Mouse (Mus musculus): ENCODE data around the gene Zfp319. TPM values are rescaled to one million over a fixed set of nuclear protein-coding genes. Genes with fewer than 3 reads are reported as not detected.
"Not testable (repeated sequence)": the region's sequence is repeated elsewhere in the genome, so short reads cannot be mapped to it uniquely, and the experiment has no call there.

Gene Zfp319
- 4.4 TPM in 2 replicates for total RNA-seq (2017)

GRCm38 (mm10) chr8:95331720-95332436 lies at the start of gene Zfp319, which contains the start of gene Usb1:
Gene Zfp319 (minus strand): TSS chr8:95331950.
Gene Usb1 (plus strand): TSS chr8:95332284.
- ATAC-seq (replicated peaks in 1 of 2; ENCODE audit: insufficient read depth in 1 of 2, low FRiP score in 2 of 2, low TSS enrichment in 1 of 2, low read depth in 1 of 2, poor library complexity in 2 of 2, severe bottlenecking in 2 of 2): peak; percentile 87 to 90

GRCm38 (mm10) chr8:95380953-95381352 lies 49.2 kb upstream of the Zfp319 start:
- ATAC-seq (replicated peaks in 1 of 2; ENCODE audit: insufficient read depth in 1 of 2, low FRiP score in 2 of 2, low TSS enrichment in 1 of 2, low read depth in 1 of 2, poor library complexity in 2 of 2, severe bottlenecking in 2 of 2): no peak

- not testable (repeated sequence) for ATAC-seq (replicated peaks in 1 of 2; ENCODE audit: insufficient read depth in 1 of 2, low FRiP score in 2 of 2, low TSS enrichment in 1 of 2, low read depth in 1 of 2, poor library complexity in 2 of 2, severe bottlenecking in 2 of 2)
Measured at GRCm38 (mm10) chr8:95378928-95379327, 47.2 kb upstream of the Zfp319 start.

- no peak for ATAC-seq (replicated peaks in 1 of 2; ENCODE audit: insufficient read depth in 1 of 2, low FRiP score in 2 of 2, low TSS enrichment in 1 of 2, low read depth in 1 of 2, poor library complexity in 2 of 2, severe bottlenecking in 2 of 2)
Measured at GRCm38 (mm10) chr8:95377863-95378291, 46.1 kb upstream of the Zfp319 start.

- no peak for ATAC-seq (replicated peaks in 1 of 2; ENCODE audit: insufficient read depth in 1 of 2, low FRiP score in 2 of 2, low TSS enrichment in 1 of 2, low read depth in 1 of 2, poor library complexity in 2 of 2, severe bottlenecking in 2 of 2)
Measured at GRCm38 (mm10) chr8:95377101-95377500, 45.4 kb upstream of the Zfp319 start.

GRCm38 (mm10) chr8:95376309-95376999 lies 44.7 kb upstream of the Zfp319 start:
- no peak for ATAC-seq (replicated peaks in 1 of 2; ENCODE audit: insufficient read depth in 1 of 2, low FRiP score in 2 of 2, low TSS enrichment in 1 of 2, low read depth in 1 of 2, poor library complexity in 2 of 2, severe bottlenecking in 2 of 2)

DNA sequence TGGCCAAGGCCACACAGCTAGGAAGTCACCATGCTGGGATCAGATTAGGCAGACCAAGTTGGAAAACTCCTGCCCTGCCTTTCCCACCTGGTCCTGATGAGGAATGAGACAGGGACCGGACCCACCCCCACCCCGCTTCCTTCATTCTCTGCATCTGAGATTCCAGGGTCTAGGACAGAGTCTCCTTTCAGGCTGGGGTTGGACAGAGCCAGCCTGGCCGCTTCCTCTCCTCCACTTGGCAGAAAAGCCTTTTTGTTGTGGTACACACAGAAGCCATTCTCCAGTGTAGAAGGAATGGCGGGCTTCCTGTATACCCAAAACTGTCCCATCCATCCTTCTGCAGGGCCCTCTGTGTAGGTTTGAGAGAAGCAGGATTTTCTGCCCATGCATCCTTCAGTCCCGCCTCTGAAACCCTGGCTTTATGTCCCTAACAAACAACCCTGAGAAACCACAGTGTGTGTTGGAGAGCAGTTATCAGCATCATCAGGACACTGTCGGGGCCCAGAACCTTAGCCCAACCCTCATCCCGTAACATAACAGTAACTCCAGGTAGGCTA lies 43.7 kb upstream of the Zfp319 start:
- no peak for ATAC-seq (replicated peaks in 1 of 2; ENCODE audit: insufficient read depth in 1 of 2, low FRiP score in 2 of 2, low TSS enrichment in 1 of 2, low read depth in 1 of 2, poor library complexity in 2 of 2, severe bottlenecking in 2 of 2)

- ATAC-seq (replicated peaks in 1 of 2; ENCODE audit: insufficient read depth in 1 of 2, low FRiP score in 2 of 2, low TSS enrichment in 1 of 2, low read depth in 1 of 2, poor library complexity in 2 of 2, severe bottlenecking in 2 of 2): no peak
Measured at GRCm38 (mm10) chr8:95374429-95374828, 42.7 kb upstream of the Zfp319 start.

- ATAC-seq (replicated peaks in 1 of 2; ENCODE audit: insufficient read depth in 1 of 2, low FRiP score in 2 of 2, low TSS enrichment in 1 of 2, low read depth in 1 of 2, poor library complexity in 2 of 2, severe bottlenecking in 2 of 2): no peak
Measured at GRCm38 (mm10) chr8:95373389-95374002, 41.7 kb upstream of the Zfp319 start.

- peak; percentile 78 to 95 for ATAC-seq (replicated peaks in 1 of 2; ENCODE audit: insufficient read depth in 1 of 2, low FRiP score in 2 of 2, low TSS enrichment in 1 of 2, low read depth in 1 of 2, poor library complexity in 2 of 2, severe bottlenecking in 2 of 2)
Measured at GRCm38 (mm10) chr8:95369581-95370326, 38.0 kb upstream of the Zfp319 start.

DNA sequence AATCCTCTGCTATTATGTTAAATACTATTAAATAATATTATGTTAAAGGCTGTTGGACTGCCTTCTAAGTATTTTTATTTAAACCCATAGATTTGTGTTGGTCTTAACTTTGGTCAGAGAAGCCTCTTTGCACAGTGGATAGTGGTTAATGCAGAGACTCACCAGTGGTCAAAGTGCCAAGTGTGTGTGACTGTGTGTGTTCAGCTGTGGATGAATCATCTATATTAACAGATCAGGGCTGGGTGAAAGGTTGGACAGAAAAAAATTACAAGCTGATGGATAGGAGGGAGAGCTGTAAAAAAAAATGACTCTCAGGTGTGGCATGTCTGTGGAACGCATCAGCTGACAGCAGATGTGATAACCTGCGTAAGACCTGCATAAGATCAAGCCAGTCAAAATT lies 32.1 kb upstream of the Zfp319 start:
- no peak for ATAC-seq (replicated peaks in 1 of 2; ENCODE audit: insufficient read depth in 1 of 2, low FRiP score in 2 of 2, low TSS enrichment in 1 of 2, low read depth in 1 of 2, poor library complexity in 2 of 2, severe bottlenecking in 2 of 2)

GRCm38 (mm10) chr8:95362272-95362671 lies 30.5 kb upstream of the Zfp319 start:
- ATAC-seq (replicated peaks in 1 of 2; ENCODE audit: insufficient read depth in 1 of 2, low FRiP score in 2 of 2, low TSS enrichment in 1 of 2, low read depth in 1 of 2, poor library complexity in 2 of 2, severe bottlenecking in 2 of 2): no peak

- no peak for ATAC-seq (replicated peaks in 1 of 2; ENCODE audit: insufficient read depth in 1 of 2, low FRiP score in 2 of 2, low TSS enrichment in 1 of 2, low read depth in 1 of 2, poor library complexity in 2 of 2, severe bottlenecking in 2 of 2)
Measured at GRCm38 (mm10) chr8:95361016-95361341, 29.2 kb upstream of the Zfp319 start.

GRCm38 (mm10) chr8:95360181-95361015 lies 28.6 kb upstream of the Zfp319 start:
- no peak for ATAC-seq (replicated peaks in 1 of 2; ENCODE audit: insufficient read depth in 1 of 2, low FRiP score in 2 of 2, low TSS enrichment in 1 of 2, low read depth in 1 of 2, poor library complexity in 2 of 2, severe bottlenecking in 2 of 2)

DNA sequence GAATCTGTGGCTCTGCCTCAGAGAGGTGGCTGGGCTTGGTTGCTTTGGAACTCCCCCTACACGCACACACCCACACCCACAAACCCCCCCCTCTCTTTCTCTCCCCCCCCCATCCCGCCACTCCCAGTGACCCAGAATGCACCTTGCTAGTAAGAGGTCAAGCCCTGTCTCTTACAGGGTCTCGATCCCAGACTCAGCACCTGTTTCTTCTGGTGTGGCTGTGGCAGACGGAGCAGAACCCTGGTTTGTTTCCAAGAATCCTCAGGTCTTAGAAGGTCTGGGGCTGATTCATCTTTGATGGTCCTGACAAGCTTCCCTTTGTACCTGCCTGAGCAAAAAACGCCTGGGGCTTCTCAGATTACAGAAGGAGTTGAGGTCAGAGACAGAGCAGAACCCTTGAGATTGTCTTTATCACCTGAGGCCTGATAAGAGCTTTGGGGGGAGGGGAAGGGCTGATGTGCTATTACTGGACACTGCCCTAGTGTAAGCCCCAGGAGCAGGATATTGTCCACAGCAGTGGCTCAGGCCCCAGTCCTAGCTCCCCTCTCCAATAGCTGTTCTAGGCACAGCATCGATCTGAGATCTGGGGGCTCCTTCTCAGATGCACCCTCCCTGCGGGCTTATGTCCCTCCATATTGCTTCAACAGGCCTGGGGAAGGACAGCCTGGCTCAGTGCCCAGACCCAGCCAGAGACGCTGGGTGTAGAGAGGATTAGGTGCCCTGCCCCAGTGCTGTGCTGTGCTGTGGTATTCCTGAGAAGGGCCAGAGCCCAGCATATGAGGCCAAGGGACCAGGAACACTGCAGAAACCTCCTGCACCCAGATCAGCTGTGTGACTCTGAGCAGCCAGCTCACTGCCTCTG lies 27.0 kb upstream of the Zfp319 start:
- no peak for ATAC-seq (replicated peaks in 1 of 2; ENCODE audit: insufficient read depth in 1 of 2, low FRiP score in 2 of 2, low TSS enrichment in 1 of 2, low read depth in 1 of 2, poor library complexity in 2 of 2, severe bottlenecking in 2 of 2)

GRCm38 (mm10) chr8:95354606-95355005 lies 22.9 kb upstream of the Zfp319 start:
- ATAC-seq (replicated peaks in 1 of 2; ENCODE audit: insufficient read depth in 1 of 2, low FRiP score in 2 of 2, low TSS enrichment in 1 of 2, low read depth in 1 of 2, poor library complexity in 2 of 2, severe bottlenecking in 2 of 2): no peak

Data from hematopoietic stem cell, adult 5-6 weeks (primary cell).